9 mouse cellular contexts compared by ENCODE assay signal in genomic region chr14:20791511-20792242, GRCm38 (mm10). TPM values are rescaled to one million over a fixed set of nuclear protein-coding genes. Genes with fewer than 3 reads are reported as not detected.
DNase-seq lines count a peak whose midpoint lies in the region; ATAC-seq and TF ChIP-seq lines count a peak whose summit lies in the region.
"Had no signal": no experiment of that assay in that cellular context is flagged by ENCODE, and none has a peak within 500 bp of the region (broad histone marks: within the 10 kb centered on the region; RNA-seq: fewer than 3 reads in every experiment).

No protein-coding gene starts in this region.

- H3K36me3 ChIP-seq in hindbrain, embryonic 15.5 days: peaks cover 18% of the 10 kb centered on the region
- peaks cover 20% of the 10 kb centered on the region for H3K36me3 ChIP-seq in myocyte (ENCODE audit: control insufficient read depth, insufficient read depth)

- H3K9ac ChIP-seq in hindbrain, embryonic 15.5 days: peak overlapping the region; percentile 17; the same call in 1 of the 2 replicates

- DNase-seq in adrenal gland, adult 2 months: peak; percentile 1
- no peak for DNase-seq in adrenal gland, postnatal 25 days
- DNase-seq in lung, adult 2 months: no peak
- no peak for DNase-seq in lung, adult 18-20 months
- no peak for DNase-seq in cerebellum, adult 9-11 months
- no peak for DNase-seq in cerebellum, adult 9-10 months

- WGBS in lung, adult 2 months: 61% methylated on average over 16 of the region's 16 CpGs
- WGBS in hindbrain, embryonic 15.5 days: 77% methylated on average over 16 of the region's 16 CpGs

- no peak overlapping the region for H3ac ChIP-seq in myocyte (ENCODE audit: control insufficient read depth, insufficient read length)

- H3K79me2 ChIP-seq in myocyte (ENCODE audit: control insufficient read depth, insufficient read depth): peaks cover 64% of the 10 kb centered on the region

- no peaks in the 10 kb centered on the region for H3K27me3 ChIP-seq in hindbrain, embryonic 15.5 days
- H3K27me3 ChIP-seq in myocyte (ENCODE audit: control insufficient read depth, insufficient read depth, insufficient read length): no peaks in the 10 kb centered on the region

- peaks cover 9% of the 10 kb centered on the region for H3K4me1 ChIP-seq in lung, adult 2 months (ENCODE audit: control insufficient read depth, insufficient read depth, low read length)
- peaks cover 54% of the 10 kb centered on the region for H3K4me1 ChIP-seq in hindbrain, embryonic 15.5 days (replicated peaks)

- H3K4me3 ChIP-seq in lung, adult 2 months (replicated peaks; ENCODE audit: extremely low read depth, low read depth, low read length): no peak overlapping the region
- H3K4me3 ChIP-seq in hindbrain, embryonic 15.5 days: peak overlapping the region; percentile 83; the same call in 1 of the 2 replicates
- peak overlapping the region; percentile 41 for H3K4me3 ChIP-seq in myocyte
- H3K4me3 ChIP-seq: erythroblast, embryonic 14.5 days had no signal

- TF ChIP-seq CTCF in lung, adult 2 months (IDR thresholded peaks at IDR 0.05; ENCODE audit: insufficient read depth, low read length): peak; percentile 40; the same call in 1 of the 2 replicates

- no peak for ATAC-seq in hindbrain, embryonic 15.5 days (ENCODE audit: low FRiP score, low read depth)

- no peaks in the 10 kb centered on the region for H3K9me3 ChIP-seq in hindbrain, embryonic 15.5 days

- H3K27ac ChIP-seq in hindbrain, embryonic 15.5 days (replicated peaks): no peak overlapping the region

- TF ChIP-seq POLR2A in lung, adult 2 months (IDR thresholded peaks at IDR 0.05; ENCODE audit: borderline replicate concordance, extremely low read depth, low read depth, low read length): no peak
- no peak for TF ChIP-seq POLR2A in myocyte (IDR thresholded peaks at IDR 0.05; ENCODE audit: insufficient read length, low read depth)

- peak overlapping the region; percentile 69 for H3K4me2 ChIP-seq in hindbrain, embryonic 15.5 days
- H3K4me2 ChIP-seq in myocyte (ENCODE audit: low read depth): peak overlapping the region; percentile 85

TF ChIP-seq in myocyte, 11 proteins besides CTCF, POLR2A, EP300 and RAD21:
- TF ChIP-seq REST (IDR thresholded peaks at IDR 0.05; ENCODE audit: insufficient read depth, insufficient read length) (no peak), CEBPB (IDR thresholded peaks at IDR 0.05; ENCODE audit: insufficient read depth, poor library complexity, severe bottlenecking) (no peak), TCF12 (IDR thresholded peaks at IDR 0.05; ENCODE audit: insufficient read depth, poor library complexity, severe bottlenecking) (no peak), MAX (IDR thresholded peaks at IDR 0.05; ENCODE audit: low read depth) (no peak), POLR2AphosphoS2 (IDR thresholded peaks at IDR 0.05; ENCODE audit: insufficient read length, low read depth) (no peak), MYOG (IDR thresholded peaks at IDR 0.05; ENCODE audit: control insufficient read depth in 1 of 3, insufficient read depth in 1 of 3, insufficient read length in 2 of 3, low read depth in 2 of 3) (no peak), TCF3 (IDR thresholded peaks at IDR 0.05; ENCODE audit: insufficient read length, low read depth) (no peak), SRF (IDR thresholded peaks at IDR 0.05; ENCODE audit: control insufficient read depth, insufficient read length, low read depth) (no peak), E2F4 (IDR thresholded peaks at IDR 0.05; ENCODE audit: insufficient read depth) (no peak), USF1 (IDR thresholded peaks at IDR 0.05; ENCODE audit: low read depth) (no peak), MYOD1 (IDR thresholded peaks at IDR 0.05; ENCODE audit: control insufficient read depth in 1 of 3, insufficient read length in 2 of 3, low read depth in 2 of 3) (no peak)

RNA-seq across cellular contexts. Expression of gene Camk2g, which starts 2.2 kb away (rescaled TPM):
- total RNA-seq in adrenal gland, adult 2 months (2021): 10 to 100 TPM; 51.4 to 67.7 TPM
- polyA plus RNA-seq in adrenal gland, adult 2 months (2012; rRNA removed): 41.7 and 42.8 TPM in 2 replicates
- 49.0 and 62.6 TPM in 2 replicates for total RNA-seq in adrenal gland, postnatal 25 days (2021)
- 30.1 and 30.9 TPM in 2 replicates for polyA plus RNA-seq in lung, adult 2 months (2012; rRNA removed)
- 161 and 183 TPM in 2 replicates for polyA plus RNA-seq in hindbrain, embryonic 15.5 days (2015; fragmentation: Nextera tagmentation; extraction: Ambion mirVana)
- 57.2 TPM for polyA plus RNA-seq in myocyte (2012; fragmentation: generic; extraction: Trizol)

RNA-seq across cellular contexts. Expression of gene Plau, which starts 44.8 kb away (rescaled TPM):
- 10 to 100 TPM; 31.2 to 64.4 TPM for total RNA-seq in adrenal gland, adult 2 months (2021)
- 1.8 and 1.9 TPM in 2 replicates for polyA plus RNA-seq in adrenal gland, adult 2 months (2012; rRNA removed)
- 14.2 and 21.2 TPM in 2 replicates for total RNA-seq in adrenal gland, postnatal 25 days (2021)
- polyA plus RNA-seq in lung, adult 2 months (2012; rRNA removed): 2.2 and 6.1 TPM in 2 replicates
- 0.21 and 0.26 TPM in 2 replicates for polyA plus RNA-seq in hindbrain, embryonic 15.5 days (2015; fragmentation: Nextera tagmentation; extraction: Ambion mirVana)
- polyA plus RNA-seq in myocyte (2012; fragmentation: generic; extraction: Trizol): 40.1 TPM
- polyA plus RNA-seq: erythroblast, embryonic 14.5 days had no signal

RNA-seq across cellular contexts. Expression of gene Ndst2, which starts 57.3 kb away (rescaled TPM):
- 10 to 100 TPM; 24.6 to 25.0 TPM for total RNA-seq in adrenal gland, adult 2 months (2021)
- 34.9 and 35.9 TPM in 2 replicates for polyA plus RNA-seq in adrenal gland, adult 2 months (2012; rRNA removed)
- 33.5 and 36.2 TPM in 2 replicates for total RNA-seq in adrenal gland, postnatal 25 days (2021)
- polyA plus RNA-seq in lung, adult 2 months (2012; rRNA removed): 36.9 and 44.0 TPM in 2 replicates
- polyA plus RNA-seq in hindbrain, embryonic 15.5 days (2015; fragmentation: Nextera tagmentation; extraction: Ambion mirVana): 18.6 and 19.9 TPM in 2 replicates
- 11.9 TPM for polyA plus RNA-seq in myocyte (2012; fragmentation: generic; extraction: Trizol)
